Mouse (Mus musculus) thymus, adult 18-20 months (tissue): ENCODE results near the gene 1700012B09Rik.

Source experiments
- DNase-seq, 2 experiments: peaks; one replicate each; pipeline ENCODE4 v3.0.0; 2022; ENCODE audit warnings: mixed read lengths in 2 of 2

1700012B09Rik gene

GRCm38 (mm10) chr9:14770803-14771471 is at the start of gene 1700012B09Rik:
1700012B09Rik (minus strand) TSS chr9:14771030.
- DNase-seq = no peak

GRCm38 (mm10) chr9:14810111-14810510 is 39.3 kb upstream of the 1700012B09Rik start:
- no peak for DNase-seq

DNA sequence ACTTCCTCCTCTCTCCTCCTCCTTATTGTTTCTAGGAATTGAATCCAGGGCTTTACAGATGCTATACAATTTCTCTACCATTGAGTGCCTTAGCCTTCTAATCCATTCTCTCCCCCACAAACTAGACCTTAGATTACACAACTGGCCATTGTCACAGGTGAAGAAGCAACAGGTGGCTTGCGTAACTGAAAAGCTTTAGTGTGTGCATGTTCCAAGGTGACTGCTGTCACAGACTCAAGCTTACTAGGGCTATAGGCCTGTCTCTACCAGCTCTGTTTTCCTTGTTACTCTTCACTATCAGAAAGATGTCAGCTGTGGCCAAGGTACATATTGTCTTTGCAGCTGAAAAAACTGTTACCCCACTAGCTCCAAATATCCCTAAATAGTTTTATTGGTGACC is 36.0 kb upstream of the 1700012B09Rik start:
- no peak for DNase-seq

DNA sequence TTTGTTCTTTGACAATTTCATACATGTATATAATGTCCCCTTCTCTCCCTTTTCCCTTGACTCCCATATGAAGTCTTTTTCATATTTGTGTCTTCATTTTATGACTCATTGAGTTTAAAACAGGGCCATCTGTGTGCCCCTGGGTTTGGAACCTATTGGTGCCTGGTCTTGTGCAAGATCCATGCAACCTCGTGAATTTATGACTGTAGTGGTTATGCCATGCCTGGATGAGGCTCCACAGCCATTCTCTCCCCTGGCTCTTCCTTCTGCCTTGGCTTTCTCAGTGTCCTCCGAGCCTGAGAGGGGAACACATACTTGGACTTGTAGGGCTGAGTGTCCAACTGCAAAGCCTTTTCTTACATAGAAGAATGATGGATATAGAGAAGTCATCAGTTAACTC is 34.9 kb upstream of the 1700012B09Rik start:
- DNase-seq = no peak

- no peak for DNase-seq
These were observed 16.5 kb upstream of the 1700012B09Rik start for GRCm38 (mm10) chr9:14787356-14787755.

DNA sequence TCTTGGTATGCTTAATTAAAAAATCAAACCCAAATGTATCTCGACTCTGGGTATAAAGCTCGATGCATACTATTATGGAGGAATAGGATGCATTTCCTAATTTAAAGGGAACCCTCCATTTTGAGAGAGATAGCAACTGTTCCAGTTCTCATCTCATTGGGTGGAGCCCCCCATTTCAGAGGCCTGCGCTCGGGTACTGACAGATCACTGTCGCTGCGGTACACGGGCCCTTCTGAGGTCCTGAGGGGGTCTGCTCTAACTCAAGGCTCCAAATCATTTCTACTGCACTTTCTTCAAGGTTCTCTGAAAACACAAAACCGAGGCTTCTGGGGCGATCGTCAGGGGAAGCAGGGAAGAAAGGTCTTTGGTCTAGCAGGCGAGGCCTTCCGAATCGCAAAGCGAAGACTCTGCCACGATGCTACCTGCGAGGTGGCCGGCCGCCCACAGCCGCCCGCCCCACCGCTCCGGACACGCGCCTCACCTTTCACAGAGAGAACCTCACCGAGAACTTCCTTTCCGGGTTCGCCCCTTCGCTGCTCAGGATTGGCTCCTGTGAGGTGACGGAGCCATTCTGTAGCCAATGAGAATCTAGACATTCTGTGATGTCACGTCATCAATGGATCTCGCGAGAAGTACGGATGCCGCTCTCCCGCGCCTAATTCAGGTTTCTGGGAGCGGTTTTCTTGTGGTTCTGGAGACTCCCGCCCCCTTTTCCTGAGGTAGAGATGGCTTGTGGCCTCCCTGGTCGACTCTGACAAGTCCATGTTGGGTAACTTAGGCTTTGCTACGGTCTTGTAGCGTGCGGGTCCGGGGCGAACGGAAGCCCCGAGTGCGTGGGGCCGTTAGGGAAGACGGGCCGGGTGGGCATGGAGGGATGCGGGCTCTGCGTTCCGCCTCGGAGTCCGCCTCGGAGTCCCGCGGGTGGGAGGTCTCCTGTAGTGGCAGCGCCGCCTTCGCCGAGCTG is 13.5 kb upstream of the 1700012B09Rik start, which contains the start of the genes Mre11a and Ankrd49:
Mre11a (plus strand) TSS at position 616 of the 964 bp plus-strand sequence.
Ankrd49 (minus strand) TSS at position 818 of the 964 bp plus-strand sequence.
- peak; percentile 79 to 89 for DNase-seq

DNA sequence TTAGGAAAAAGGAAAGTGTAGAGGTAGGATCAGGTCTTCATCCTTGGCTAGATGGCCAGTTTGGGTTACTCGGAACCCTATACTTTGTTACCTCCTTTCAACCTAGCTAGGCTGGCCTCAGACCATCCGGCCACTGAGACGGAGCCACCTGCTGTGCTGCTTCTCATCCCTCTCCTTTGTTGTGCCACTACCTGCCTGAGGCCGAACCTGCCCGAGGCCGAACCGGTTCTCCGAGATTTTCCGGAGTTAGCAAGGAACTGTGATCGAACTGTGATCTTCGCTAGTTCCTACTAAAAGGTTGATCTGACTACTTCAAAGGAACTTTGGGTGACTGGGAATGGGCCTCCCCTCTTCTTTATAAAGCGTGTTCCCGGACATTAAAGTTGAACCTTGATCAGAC is 7.5 kb upstream of the 1700012B09Rik start:
- DNase-seq = no peak

DNA sequence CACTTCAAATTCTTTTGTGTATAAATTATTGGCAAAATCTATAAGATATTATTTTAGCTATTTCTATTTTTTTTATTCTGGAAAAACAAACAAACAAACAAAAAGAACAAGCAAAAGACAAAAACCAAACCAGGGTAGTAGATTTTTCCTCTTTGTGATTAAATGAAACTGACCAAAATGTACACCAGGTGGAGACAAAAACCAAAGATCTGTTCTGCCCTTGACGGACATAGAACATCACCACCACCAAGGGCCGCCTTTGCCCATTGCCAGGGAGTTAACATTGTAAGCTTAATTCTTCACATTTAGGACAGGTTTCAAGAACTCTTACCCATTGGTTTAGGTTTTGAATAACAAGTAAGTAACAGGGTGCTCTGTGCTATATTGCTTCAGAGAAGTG is 3.0 kb upstream of the 1700012B09Rik start:
- DNase-seq = no peak

GRCm38 (mm10) chr9:14772074-14772473 is 1.2 kb upstream of the 1700012B09Rik start:
- DNase-seq = no peak

- no peak for DNase-seq
These were observed 1.0 kb downstream of the 1700012B09Rik start for GRCm38 (mm10) chr9:14769811-14770210.

GRCm38 (mm10) chr9:14764765-14765164 is 6.1 kb downstream of the 1700012B09Rik start:
- DNase-seq = peak in 1 of 2 experiments; percentile 7

GRCm38 (mm10) chr9:14759261-14759660 is 11.6 kb downstream of the 1700012B09Rik start:
- DNase-seq = no peak

GRCm38 (mm10) chr9:14758590-14758989 is 12.2 kb downstream of the 1700012B09Rik start:
- no peak for DNase-seq

- no peak for DNase-seq
These were observed 16.4 kb downstream of the 1700012B09Rik start for GRCm38 (mm10) chr9:14754469-14754868.

DNA sequence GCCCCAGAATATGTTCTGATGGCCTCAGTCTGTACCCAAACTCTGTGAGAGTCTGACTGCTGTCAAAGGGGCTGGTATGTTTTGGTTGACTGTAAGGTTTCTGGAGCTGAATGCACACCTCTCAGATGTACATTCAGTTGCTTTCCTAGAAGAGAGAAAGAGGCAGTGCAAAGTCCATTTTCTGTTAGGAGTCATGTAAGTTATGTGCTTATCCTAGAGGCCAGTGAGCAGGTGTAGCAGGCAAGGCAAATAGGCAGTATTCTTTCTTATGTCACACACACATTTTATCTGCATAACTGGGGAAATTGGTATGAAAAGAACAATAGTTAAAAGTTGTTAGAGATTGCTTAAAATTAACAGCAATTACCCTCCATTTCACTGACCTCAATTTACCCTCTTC is 16.9 kb downstream of the 1700012B09Rik start:
- DNase-seq = no peak

DNA sequence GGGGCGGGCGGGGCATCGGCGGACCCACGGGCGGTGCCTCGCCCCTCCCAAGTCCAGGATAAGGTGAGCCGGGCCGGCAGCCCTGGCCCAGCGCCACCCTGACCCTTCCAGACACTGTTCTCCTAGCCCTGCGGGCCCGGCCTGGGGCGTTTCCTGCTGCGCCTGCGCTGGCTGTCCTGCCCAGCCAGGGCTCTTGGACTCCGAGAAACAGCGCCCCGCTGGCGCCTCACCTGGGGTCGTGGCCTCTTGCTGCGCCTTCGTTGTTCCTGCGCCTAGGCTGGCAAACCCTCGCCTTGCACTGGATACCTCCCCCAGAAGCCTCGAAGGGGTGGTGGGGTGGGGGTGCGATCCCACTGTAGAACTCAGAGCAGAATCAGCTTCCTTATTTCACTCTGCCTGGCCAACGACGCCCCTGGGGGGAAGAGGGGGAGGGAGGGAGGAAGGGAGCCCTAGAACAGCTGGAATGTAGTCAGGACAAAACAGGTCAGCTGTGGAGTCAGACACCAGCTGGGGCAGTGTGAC is 18.8 kb downstream of the 1700012B09Rik start, which contains the start of gene Fut4:
Fut4 (minus strand) TSS at position 393 of the 522 bp plus-strand sequence.
- peak; percentile 26 to 28 for DNase-seq

- DNase-seq = peak; percentile 11 to 14
These were observed 19.3 kb downstream of the 1700012B09Rik start for GRCm38 (mm10) chr9:14751503-14752000.

GRCm38 (mm10) chr9:14750901-14751502 is 19.8 kb downstream of the 1700012B09Rik start:
- DNase-seq = no peak

- DNase-seq = no peak
These were observed 30.5 kb downstream of the 1700012B09Rik start, which contains the start of gene Piwil4 for GRCm38 (mm10) chr9:14740151-14740924. Piwil4 (minus strand) TSS chr9:14740733.

DNA sequence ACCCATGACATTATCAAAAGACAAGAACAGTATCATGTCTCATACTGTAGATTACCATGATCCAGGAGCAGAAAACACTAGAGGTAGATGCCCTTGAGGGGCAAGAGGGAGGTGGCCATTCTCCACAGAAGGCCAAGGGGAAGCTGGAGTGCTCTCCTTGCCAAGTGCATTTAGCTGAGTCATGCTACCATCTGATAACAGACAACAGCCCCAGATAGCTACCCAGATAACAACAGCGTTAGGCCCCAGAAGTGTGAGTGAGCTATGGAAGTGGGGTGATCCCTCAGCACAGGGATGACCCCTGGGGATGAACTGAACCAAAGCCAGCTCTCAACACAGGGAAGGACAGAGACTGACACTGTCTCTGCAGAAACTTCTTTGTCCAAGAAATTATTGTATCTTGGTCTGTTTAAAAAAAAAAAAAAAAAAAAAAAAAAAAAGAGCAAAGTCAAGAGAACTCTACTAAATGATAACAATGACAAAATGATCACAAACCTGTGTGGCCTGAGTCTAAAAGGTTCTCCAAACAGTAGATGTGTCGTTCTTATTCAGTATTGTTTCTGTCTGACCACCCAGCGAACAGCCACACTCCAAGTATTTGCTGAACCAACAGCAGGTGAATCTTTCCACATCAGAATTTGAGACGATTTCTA is 31.2 kb downstream of the 1700012B09Rik start:
- DNase-seq = no peak

DNA sequence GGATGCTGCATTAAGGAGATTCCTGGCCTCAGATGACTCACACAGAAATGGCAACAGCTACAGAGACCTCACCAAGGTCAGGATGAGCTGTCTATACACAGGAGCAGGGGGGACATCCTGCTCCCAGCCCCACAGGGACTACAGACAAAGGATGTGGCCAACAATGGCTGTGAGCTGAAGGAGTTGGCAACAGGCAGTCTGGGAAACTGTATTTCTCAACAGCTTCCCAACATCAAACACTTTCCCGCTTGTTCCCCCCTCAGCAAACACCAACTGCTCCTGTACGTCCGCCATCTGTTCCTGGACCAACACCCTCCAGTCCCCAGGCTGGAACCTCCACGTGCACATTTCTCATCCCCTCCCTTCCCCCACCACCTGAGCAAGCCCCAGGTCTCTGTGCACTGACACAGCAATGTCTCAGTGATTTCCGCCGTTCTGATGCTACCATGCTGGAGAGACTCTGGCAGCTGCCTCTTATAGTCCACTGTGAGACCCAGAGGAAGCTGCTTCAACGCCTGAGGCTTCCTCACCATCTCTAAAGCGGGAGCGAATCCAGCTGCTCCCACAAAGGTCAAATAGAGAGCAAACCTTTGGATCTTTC is 39.8 kb downstream of the 1700012B09Rik start:
- DNase-seq = peak in 1 of 2 experiments; percentile 16
